Mouse (Mus musculus) heart, postnatal 0 days (tissue): ENCODE results near the gene Nr6a1. TPM values are rescaled to one million over a fixed set of nuclear protein-coding genes. Genes with fewer than 3 reads are reported as not detected.

ENCODE experiments used
- ATAC-seq: fragments of 200-750 bp; cut with Nextera tagmentation; 2 replicates; pipeline ENCODE4 v1.8.0; 2017; ENCODE audit warnings: low read depth, moderate number of reproducible peaks, moderate library complexity; ENCODE audit not compliant: insufficient read depth
- DNase-seq: peaks from one replicate; pipeline ENCODE4 v3.0.0-alpha.2; 2016; ENCODE audit warnings: low spot score
- H3K27ac ChIP-seq: fragments of 300-500 bp; sonication (generic); 2 replicates; pipeline ENCODE4 v1.5.1; 2014; ENCODE audit warnings: low read depth, mild to moderate bottlenecking
- H3K27me3 ChIP-seq: fragments of 300-500 bp; sonication (generic); 2 replicates; pipeline ENCODE4 v1.6.1; 2014; ENCODE audit warnings: low read length, mixed read lengths; ENCODE audit not compliant: control insufficient read depth, insufficient read depth
- H3K36me3 ChIP-seq: fragments of 300-500 bp; sonication (generic); replicated peaks from 2 replicates; pipeline ENCODE4 v1.6.1; 2014; ENCODE audit warnings: low read length, mixed read lengths; ENCODE audit not compliant: control insufficient read depth, insufficient read depth
- H3K4me1 ChIP-seq: fragments of 300-500 bp; sonication (generic); 2 replicates; pipeline ENCODE4 v1.6.1; 2014; ENCODE audit warnings: antibody characterized with exemption; ENCODE audit not compliant: control insufficient read depth, insufficient read depth
- H3K4me2 ChIP-seq: fragments of 300-500 bp; sonication (generic); 2 replicates; pipeline ENCODE4 v1.6.1; 2014; ENCODE audit warnings: low read depth, mild to moderate bottlenecking, low read length, moderate library complexity
- H3K4me3 ChIP-seq: fragments of 300-500 bp; sonication (generic); 2 replicates; pipeline ENCODE4 v1.5.1; 2014; ENCODE audit warnings: low read depth, low read length
- H3K9ac ChIP-seq: fragments of 300-500 bp; sonication (generic); replicated peaks from 2 replicates; pipeline ENCODE4 v1.6.1; 2014; ENCODE audit warnings: low read depth, low read length, mixed read lengths
- H3K9me3 ChIP-seq: fragments of 300-500 bp; sonication (generic); replicated peaks from 2 replicates; pipeline ENCODE4 v1.6.1; 2016; ENCODE audit warnings: low read length; ENCODE audit not compliant: control insufficient read depth
- CTCF ChIP-seq: IDR thresholded peaks from 2 replicates; pipeline ENCODE4 v1.5.1; 2016; ENCODE audit warnings: antibody characterized with exemption, control low read depth, low read depth
- EP300 ChIP-seq: IDR thresholded peaks from 2 replicates; pipeline ENCODE4 v1.6.1; 2016; ENCODE audit warnings: antibody characterized with exemption, low read depth
- WGBS: fragments of 180-500 bp; shearing (Covaris S2); extraction: QIAGEN DNeasy Blood & Tissue Kit; methylation state at CpG from one replicate; pipeline ENCODE4 v1.1.7; 2014; 5-methylcytosine and 5-hydroxymethylcytosine counted together
- polyA plus RNA-seq: library from polyadenylated mRNA; unstranded; fragments of >200 nt; fragmentation: Nextera tagmentation; extraction: Ambion mirVana; gene quantifications from 2 replicates; pipeline ENCODE4 v1.2.1, GENCODE M21; 2015
- total RNA-seq: library from RNA; depleted of rRNA; stranded (reverse); fragments of >200 nt; gene quantifications from 2 replicates; pipeline ENCODE4 v1.2.3, GENCODE M21; 2014; ENCODE audit warnings: low replicate concordance

Gene Nr6a1
- total and polyA plus RNA-seq, 2 experiments from 2014 or later = 0.31 to 0.99 TPM

GRCm38 (mm10) chr2:38823406-38823805, 104.1 kb downstream of the Nr6a1 start:
- ATAC-seq = peak; percentile 38

GRCm38 (mm10) chr2:38822995-38823394, 104.5 kb downstream of the Nr6a1 start:
- Histone ChIP-seq H3K4me1 (peaks cover 5% of the 10 kb centered on the region; the same call in 1 of the 2 replicates), H3K4me3 (peak overlapping the region; percentile 67), H3K36me3 (no peaks in the 10 kb centered on the region), H3K27me3 (no peaks in the 10 kb centered on the region), H3K27ac (peak overlapping the region; percentile 97), H3K9ac (peak overlapping the region; percentile 80), H3K4me2 (peak overlapping the region; percentile 81), H3K9me3 (no peaks in the 10 kb centered on the region)
- ATAC-seq (peak; percentile 94), DNase-seq (peak; percentile 92)
- TF ChIP-seq EP300 (no peak), CTCF (no peak)
- 6% methylated on average over 6 of the region's 6 CpGs for WGBS

More at GRCm38 (mm10) chr2:38823406-38823805, 104.1 kb downstream of the Nr6a1 start:
- TF ChIP-seq EP300 = no peak
- no peak for TF ChIP-seq CTCF
- H3K9me3 ChIP-seq = no peaks in the 10 kb centered on the region
- H3K4me2 ChIP-seq = peak overlapping the region; percentile 81
- 2% methylated on average over 8 of the region's 8 CpGs for WGBS
- peak overlapping the region; percentile 67 for H3K4me3 ChIP-seq
- H3K27ac ChIP-seq = peak overlapping the region; percentile 97
- H3K36me3 ChIP-seq = no peaks in the 10 kb centered on the region
- H3K9ac ChIP-seq = peak overlapping the region; percentile 80
- H3K27me3 ChIP-seq = no peaks in the 10 kb centered on the region
- DNase-seq = peak; percentile 55
- peaks cover 5% of the 10 kb centered on the region; the same call in 1 of the 2 replicates for H3K4me1 ChIP-seq

GRCm38 (mm10) chr2:38817487-38817886, 110.0 kb downstream of the Nr6a1 start:
- Histone ChIP-seq H3K4me2 (no peak overlapping the region), H3K4me1 (no peaks in the 10 kb centered on the region), H3K4me3 (no peak overlapping the region), H3K36me3 (no peaks in the 10 kb centered on the region), H3K27ac (no peak overlapping the region), H3K27me3 (no peaks in the 10 kb centered on the region), H3K9ac (no peak overlapping the region), H3K9me3 (no peaks in the 10 kb centered on the region)
- WGBS = 84% methylated on average over 4 of the region's 4 CpGs
- DNase-seq (no peak), ATAC-seq (no peak)
- no peak for TF ChIP-seq EP300

GRCm38 (mm10) chr2:38797087-38797624, 130.3 kb downstream of the Nr6a1 start:
- Histone ChIP-seq H3K36me3 (no peaks in the 10 kb centered on the region), H3K9me3 (no peaks in the 10 kb centered on the region), H3K4me3 (no peak overlapping the region), H3K27ac (no peak overlapping the region), H3K4me1 (no peaks in the 10 kb centered on the region), H3K9ac (no peak overlapping the region), H3K4me2 (no peak overlapping the region), H3K27me3 (no peaks in the 10 kb centered on the region)
- DNase-seq = peak; percentile 77
- peak; percentile 49; the same call in 1 of the 2 replicates for ATAC-seq
- TF ChIP-seq EP300 (no peak), CTCF (peak; percentile 95)
- WGBS = 12% methylated on average over 3 of the region's 3 CpGs

GRCm38 (mm10) chr2:38787338-38787737, 140.2 kb downstream of the Nr6a1 start:
- TF ChIP-seq EP300 (no peak), CTCF (no peak)
- no peak overlapping the region for H3K4me2 ChIP-seq
- DNase-seq (no peak), ATAC-seq (no peak)
- H3K9ac ChIP-seq = no peak overlapping the region
- no peak overlapping the region for H3K4me3 ChIP-seq
- H3K9me3 ChIP-seq = no peaks in the 10 kb centered on the region
- no peaks in the 10 kb centered on the region for H3K27me3 ChIP-seq
- no peaks in the 10 kb centered on the region for H3K36me3 ChIP-seq
- H3K27ac ChIP-seq = no peak overlapping the region
- 68% methylated on average over 4 of the region's 4 CpGs for WGBS
- 0 out of 2 replicates have a peak, but pooled peaks cover 3% of the 10 kb centered on the region for H3K4me1 ChIP-seq
